Mouse (Mus musculus): ENCODE measurements around the gene Btbd9. TPM values are rescaled to one million over a fixed set of nuclear protein-coding genes. Genes with fewer than 3 reads are reported as not detected.

Gene Btbd9
- total and polyA plus RNA-seq, 2 experiments = 12.7 to 12.8 TPM

GRCm38 (mm10) chr17:30228439-30229215, 347.7 kb downstream of the Btbd9 start:
- H3K79me2 ChIP-seq (ENCODE audit: control insufficient read depth, insufficient read depth, low read length) = no peaks in the 10 kb centered on the region
- no peaks in the 10 kb centered on the region for H3K4me1 ChIP-seq (ENCODE audit: control insufficient read depth, insufficient read depth, low read length)
- TF ChIP-seq CTCF (IDR thresholded peaks at IDR 0.05; ENCODE audit: low read depth, low read length) = no peak
- no peak for TF ChIP-seq POLR2A (IDR thresholded peaks at IDR 0.05; ENCODE audit: extremely low read depth, insufficient read depth, low read length)
- H3K27ac ChIP-seq (replicated peaks; ENCODE audit: insufficient read depth, low read depth, low read length) = no peak overlapping the region
- H3K27me3 ChIP-seq (ENCODE audit: control insufficient read depth, insufficient read depth, low read length) = no peaks in the 10 kb centered on the region
- H3K36me3 ChIP-seq (ENCODE audit: control insufficient read depth, insufficient read depth, low read length) = no peaks in the 10 kb centered on the region
- DNase-seq (ENCODE audit: extremely low read depth, low read depth, low spot score) = no peak
- H3K9ac ChIP-seq (ENCODE audit: low read depth, low read length) = no peak overlapping the region
- H3K4me3 ChIP-seq (ENCODE audit: insufficient read depth, low read depth, low read length) = no peak overlapping the region
- WGBS = 91% methylated on average over 10 of the region's 10 CpGs

GRCm38 (mm10) chr17:30225030-30225740, 351.1 kb downstream of the Btbd9 start:
- Histone ChIP-seq H3K4me1 (ENCODE audit: control insufficient read depth, insufficient read depth, low read length) (no peaks in the 10 kb centered on the region), H3K79me2 (ENCODE audit: control insufficient read depth, insufficient read depth, low read length) (no peaks in the 10 kb centered on the region), H3K27me3 (ENCODE audit: control insufficient read depth, insufficient read depth, low read length) (no peaks in the 10 kb centered on the region), H3K27ac (replicated peaks; ENCODE audit: insufficient read depth, low read depth, low read length) (no peak overlapping the region), H3K36me3 (ENCODE audit: control insufficient read depth, insufficient read depth, low read length) (no peaks in the 10 kb centered on the region), H3K4me3 (ENCODE audit: insufficient read depth, low read depth, low read length) (no peak overlapping the region), H3K9ac (ENCODE audit: low read depth, low read length) (no peak overlapping the region)
- TF ChIP-seq POLR2A (IDR thresholded peaks at IDR 0.05; ENCODE audit: extremely low read depth, insufficient read depth, low read length) (no peak), CTCF (IDR thresholded peaks at IDR 0.05; ENCODE audit: low read depth, low read length) (no peak)
- no peak for DNase-seq (ENCODE audit: extremely low read depth, low read depth, low spot score)
- WGBS = 82% methylated on average over 5 of the region's 5 CpGs

DNA sequence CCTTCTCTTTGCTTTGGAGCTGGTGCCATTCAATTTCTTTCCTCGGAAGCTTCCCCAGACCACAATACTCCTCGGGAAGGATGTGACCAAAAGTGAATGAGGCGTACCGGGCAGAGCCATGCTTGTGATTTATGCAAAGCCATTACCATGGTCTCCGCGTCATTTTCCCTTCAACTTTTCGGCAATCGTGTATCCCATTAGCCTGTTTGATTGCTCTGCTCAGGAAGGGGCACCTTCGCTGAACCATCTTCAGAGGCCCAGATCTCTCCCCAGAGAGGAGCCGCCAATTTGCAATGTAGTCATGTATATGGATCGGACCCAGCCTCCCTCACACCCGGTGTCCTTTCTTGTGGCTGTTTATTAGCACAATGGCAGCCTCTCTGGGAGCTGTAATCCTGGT, 353.5 kb downstream of the Btbd9 start:
- no peak overlapping the region for H3K9ac ChIP-seq (ENCODE audit: low read depth, low read length)
- no peaks in the 10 kb centered on the region for H3K79me2 ChIP-seq (ENCODE audit: control insufficient read depth, insufficient read depth, low read length)
- no peaks in the 10 kb centered on the region for H3K27me3 ChIP-seq (ENCODE audit: control insufficient read depth, insufficient read depth, low read length)
- WGBS = 95% methylated on average over 12 of the region's 12 CpGs
- no peaks in the 10 kb centered on the region for H3K4me1 ChIP-seq (ENCODE audit: control insufficient read depth, insufficient read depth, low read length)
- no peak for DNase-seq (ENCODE audit: extremely low read depth, low read depth, low spot score)
- no peak overlapping the region for H3K4me3 ChIP-seq (ENCODE audit: insufficient read depth, low read depth, low read length)
- no peak overlapping the region for H3K27ac ChIP-seq (replicated peaks; ENCODE audit: insufficient read depth, low read depth, low read length)
- no peaks in the 10 kb centered on the region for H3K36me3 ChIP-seq (ENCODE audit: control insufficient read depth, insufficient read depth, low read length)
- no peak for TF ChIP-seq POLR2A (IDR thresholded peaks at IDR 0.05; ENCODE audit: extremely low read depth, insufficient read depth, low read length)
- TF ChIP-seq CTCF (IDR thresholded peaks at IDR 0.05; ENCODE audit: low read depth, low read length) = no peak

DNA sequence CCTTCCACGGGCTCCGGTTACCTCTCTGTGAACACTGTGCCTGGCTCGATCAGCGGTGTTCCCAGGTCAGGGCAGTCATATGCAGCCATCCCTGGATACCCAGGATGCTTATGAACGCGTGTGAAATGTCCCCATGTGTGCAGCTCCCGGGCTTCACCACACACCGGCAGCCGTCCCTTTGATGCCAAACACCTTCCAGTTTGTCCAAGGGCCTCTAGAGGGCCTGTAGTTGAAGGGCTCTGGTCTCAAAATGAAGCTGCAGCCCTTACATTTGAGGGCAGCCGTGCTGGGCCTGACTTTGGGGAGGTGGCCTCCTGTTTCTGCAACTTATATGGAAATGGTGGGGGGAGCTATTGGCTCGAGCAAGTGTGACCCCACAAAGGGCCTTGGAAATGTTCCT, 353.9 kb downstream of the Btbd9 start:
- no peak overlapping the region for H3K9ac ChIP-seq (ENCODE audit: low read depth, low read length)
- WGBS = 87% methylated on average over 11 of the region's 11 CpGs
- DNase-seq (ENCODE audit: extremely low read depth, low read depth, low spot score) = no peak

DNA sequence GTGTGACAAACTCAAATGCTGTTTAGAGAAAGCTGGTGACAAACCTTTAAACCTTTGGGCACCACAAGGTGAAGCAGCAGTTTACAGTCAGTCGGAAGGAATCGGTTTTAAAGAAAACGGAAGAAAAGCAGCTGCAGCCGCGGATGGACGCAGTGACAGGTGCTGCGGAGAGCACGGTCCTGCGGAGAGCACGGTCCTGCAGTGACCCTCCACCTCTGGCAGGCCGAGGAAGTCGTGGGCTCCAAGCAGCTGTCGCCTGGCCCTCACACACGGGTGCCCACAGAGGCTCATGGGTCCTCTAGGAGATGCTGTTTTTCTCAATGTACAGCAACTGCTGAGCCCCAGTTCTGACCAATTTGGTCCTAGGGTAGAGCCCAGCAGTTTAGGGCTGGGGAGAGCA, 354.6 kb downstream of the Btbd9 start:
- DNase-seq (ENCODE audit: extremely low read depth, low read depth, low spot score) = no peak
- no peak overlapping the region for H3K27ac ChIP-seq (replicated peaks; ENCODE audit: insufficient read depth, low read depth, low read length)
- WGBS = 91% methylated on average over 14 of the region's 14 CpGs

More for the DNA sequence above, 353.9 kb downstream of the Btbd9 start:
- Histone ChIP-seq H3K27me3 (ENCODE audit: control insufficient read depth, insufficient read depth, low read length) (no peaks in the 10 kb centered on the region), H3K4me1 (ENCODE audit: control insufficient read depth, insufficient read depth, low read length) (no peaks in the 10 kb centered on the region), H3K4me3 (ENCODE audit: insufficient read depth, low read depth, low read length) (no peak overlapping the region), H3K36me3 (ENCODE audit: control insufficient read depth, insufficient read depth, low read length) (no peaks in the 10 kb centered on the region), H3K79me2 (ENCODE audit: control insufficient read depth, insufficient read depth, low read length) (no peaks in the 10 kb centered on the region), H3K27ac (replicated peaks; ENCODE audit: insufficient read depth, low read depth, low read length) (no peak overlapping the region)
- TF ChIP-seq POLR2A (IDR thresholded peaks at IDR 0.05; ENCODE audit: extremely low read depth, insufficient read depth, low read length) (no peak), CTCF (IDR thresholded peaks at IDR 0.05; ENCODE audit: low read depth, low read length) (no peak)

GRCm38 (mm10) chr17:30215741-30216140, 360.5 kb downstream of the Btbd9 start:
- no peak for DNase-seq (ENCODE audit: extremely low read depth, low read depth, low spot score)
- H3K36me3 ChIP-seq (ENCODE audit: control insufficient read depth, insufficient read depth, low read length) = no peaks in the 10 kb centered on the region
- H3K9ac ChIP-seq (ENCODE audit: low read depth, low read length) = no peak overlapping the region
- TF ChIP-seq CTCF (IDR thresholded peaks at IDR 0.05; ENCODE audit: low read depth, low read length) = no peak
- TF ChIP-seq POLR2A (IDR thresholded peaks at IDR 0.05; ENCODE audit: extremely low read depth, insufficient read depth, low read length) = no peak
- 66% methylated on average over 4 of the region's 4 CpGs for WGBS
- H3K27me3 ChIP-seq (ENCODE audit: control insufficient read depth, insufficient read depth, low read length) = no peaks in the 10 kb centered on the region
- H3K27ac ChIP-seq (replicated peaks; ENCODE audit: insufficient read depth, low read depth, low read length) = no peak overlapping the region
- H3K79me2 ChIP-seq (ENCODE audit: control insufficient read depth, insufficient read depth, low read length) = no peaks in the 10 kb centered on the region
- H3K4me3 ChIP-seq (ENCODE audit: insufficient read depth, low read depth, low read length) = no peak overlapping the region
- H3K4me1 ChIP-seq (ENCODE audit: control insufficient read depth, insufficient read depth, low read length) = no peaks in the 10 kb centered on the region

More for the DNA sequence above, 354.6 kb downstream of the Btbd9 start:
- no peak for TF ChIP-seq CTCF (IDR thresholded peaks at IDR 0.05; ENCODE audit: low read depth, low read length)
- TF ChIP-seq POLR2A (IDR thresholded peaks at IDR 0.05; ENCODE audit: extremely low read depth, insufficient read depth, low read length) = no peak
- Histone ChIP-seq H3K4me3 (ENCODE audit: insufficient read depth, low read depth, low read length) (no peak overlapping the region), H3K9ac (ENCODE audit: low read depth, low read length) (no peak overlapping the region), H3K4me1 (ENCODE audit: control insufficient read depth, insufficient read depth, low read length) (no peaks in the 10 kb centered on the region), H3K36me3 (ENCODE audit: control insufficient read depth, insufficient read depth, low read length) (no peaks in the 10 kb centered on the region), H3K79me2 (ENCODE audit: control insufficient read depth, insufficient read depth, low read length) (no peaks in the 10 kb centered on the region), H3K27me3 (ENCODE audit: control insufficient read depth, insufficient read depth, low read length) (no peaks in the 10 kb centered on the region)
